ENCODE assay signal across 12 mouse cellular contexts in genomic region chr2:51082714-51083351, GRCm38 (mm10).
DNase-seq lines count a peak whose midpoint lies in the region; ATAC-seq and TF ChIP-seq lines count a peak whose summit lies in the region.
"Had no signal": no experiment of that assay in that cellular context is flagged by ENCODE, and none has a peak within 500 bp of the region (broad histone marks: within the 10 kb centered on the region; RNA-seq: fewer than 3 reads in every experiment).

No protein-coding gene starts in this region.

- no peak for TF ChIP-seq CTCF in lung, postnatal 0 days (IDR thresholded peaks at IDR 0.05)
- TF ChIP-seq CTCF in olfactory bulb, adult 2 months (IDR thresholded peaks at IDR 0.05; ENCODE audit: insufficient read depth, low read depth, low read length), result no peak

- H3K4me1 ChIP-seq in lung, postnatal 0 days (ENCODE audit: insufficient read depth, low read depth, low read length), result no peaks in the 10 kb centered on the region
- peaks cover 29% of the 10 kb centered on the region for H3K4me1 ChIP-seq in forebrain, embryonic 16.5 days (replicated peaks; ENCODE audit: control insufficient read depth, insufficient read depth, low read length)
- peaks cover under 1% of the 10 kb centered on the region; the same call in 1 of the 2 replicates for H3K4me1 ChIP-seq in olfactory bulb, adult 2 months (ENCODE audit: control insufficient read depth, insufficient read depth, low read length)
- H3K4me1 ChIP-seq in kidney, embryonic 15.5 days, result peaks cover 5% of the 10 kb centered on the region; the same call in 1 of the 2 replicates

- H3K4me2 ChIP-seq in lung, postnatal 0 days (replicated peaks; ENCODE audit: low read depth, low read length), result no peak overlapping the region
- H3K4me2 ChIP-seq in forebrain, embryonic 16.5 days (ENCODE audit: low read length), result no peak overlapping the region
- no peak overlapping the region for H3K4me2 ChIP-seq in kidney, embryonic 15.5 days
- H3K4me2 ChIP-seq: embryonic facial prominence, embryonic 12.5 days had no signal

- DNase-seq in lung, postnatal 10 days, result peak; percentile 16
- DNase-seq in lung, postnatal 0 days (ENCODE audit: low spot score), result no peak
- peak; percentile 22 to 27 for DNase-seq in layer of hippocampus, postnatal 36 days
- DNase-seq in adrenal gland, postnatal 25 days, result no peak
- DNase-seq: adrenal gland, adult 8-10 months; gastrocnemius, postnatal 25 days had no signal

- no peaks in the 10 kb centered on the region for H3K27me3 ChIP-seq in lung, postnatal 0 days (replicated peaks; ENCODE audit: insufficient read depth, low read length)
- H3K27me3 ChIP-seq in forebrain, embryonic 16.5 days (replicated peaks; ENCODE audit: control insufficient read depth, insufficient read depth, low read length), result no peaks in the 10 kb centered on the region
- H3K27me3 ChIP-seq in kidney, embryonic 15.5 days, result no peaks in the 10 kb centered on the region
- H3K27me3 ChIP-seq: embryonic facial prominence, embryonic 12.5 days had no signal

- no peak overlapping the region for H3K27ac ChIP-seq in lung, postnatal 0 days (ENCODE audit: low read length)
- peak overlapping the region; percentile 49 for H3K27ac ChIP-seq in forebrain, embryonic 16.5 days (ENCODE audit: low read length)
- H3K27ac ChIP-seq in olfactory bulb, adult 2 months (ENCODE audit: insufficient read depth, low read depth, low read length), result 0 out of 2 replicates have a peak overlapping the region, but pooled peaks have one; percentile 34
- H3K27ac ChIP-seq in kidney, embryonic 15.5 days, result no peak overlapping the region
- H3K27ac ChIP-seq: embryonic facial prominence, embryonic 12.5 days; macrophage had no signal

- H3K9me3 ChIP-seq in lung, postnatal 0 days (ENCODE audit: low read length), result no peaks in the 10 kb centered on the region
- H3K9me3 ChIP-seq in forebrain, embryonic 16.5 days (ENCODE audit: control insufficient read depth, low read length), result no peaks in the 10 kb centered on the region
- no peaks in the 10 kb centered on the region for H3K9me3 ChIP-seq in kidney, embryonic 15.5 days (replicated peaks)
- H3K9me3 ChIP-seq: embryonic facial prominence, embryonic 12.5 days had no signal

- no peak overlapping the region for H3K4me3 ChIP-seq in lung, postnatal 0 days (ENCODE audit: low read depth, low read length)
- H3K4me3 ChIP-seq in forebrain, embryonic 16.5 days (replicated peaks; ENCODE audit: low read length), result no peak overlapping the region
- no peak overlapping the region for H3K4me3 ChIP-seq in olfactory bulb, adult 2 months (ENCODE audit: insufficient read depth, low read depth, low read length)
- no peak overlapping the region for H3K4me3 ChIP-seq in kidney, embryonic 15.5 days (replicated peaks)
- H3K4me3 ChIP-seq: embryonic facial prominence, embryonic 12.5 days had no signal

- no peak overlapping the region for H3K9ac ChIP-seq in lung, postnatal 0 days (replicated peaks; ENCODE audit: low read depth)
- no peak overlapping the region for H3K9ac ChIP-seq in forebrain, embryonic 16.5 days (replicated peaks; ENCODE audit: low read depth, low read length)
- H3K9ac ChIP-seq in kidney, embryonic 15.5 days, result no peak overlapping the region
- H3K9ac ChIP-seq: embryonic facial prominence, embryonic 12.5 days had no signal

- no peak for TF ChIP-seq EP300 in lung, postnatal 0 days (IDR thresholded peaks at IDR 0.05)

- ATAC-seq in lung, postnatal 0 days, result no peak
- ATAC-seq in forebrain, embryonic 16.5 days, result peak; percentile 76
- ATAC-seq in kidney, embryonic 15.5 days (replicated peaks; ENCODE audit: low FRiP score), result no peak
- no peak for ATAC-seq in CD4-positive, CD25-positive, alpha-beta regulatory T cell, adult 4 months

- 76% methylated on average over 13 of the region's 13 CpGs for WGBS in lung, postnatal 0 days
- 13% methylated on average over 13 of the region's 13 CpGs for WGBS in forebrain, embryonic 16.5 days
- WGBS in olfactory bulb, adult 2 months, result 65% methylated on average over 13 of the region's 13 CpGs
- WGBS in kidney, embryonic 15.5 days, result 74% methylated on average over 13 of the region's 13 CpGs

- H3K36me3 ChIP-seq in lung, postnatal 0 days (ENCODE audit: insufficient read depth, low read length), result no peaks in the 10 kb centered on the region
- no peaks in the 10 kb centered on the region for H3K36me3 ChIP-seq in forebrain, embryonic 16.5 days (ENCODE audit: control insufficient read depth, insufficient read depth)
- no peaks in the 10 kb centered on the region for H3K36me3 ChIP-seq in kidney, embryonic 15.5 days
- H3K36me3 ChIP-seq: embryonic facial prominence, embryonic 12.5 days had no signal

- no peak for TF ChIP-seq POLR2A in olfactory bulb, adult 2 months (IDR thresholded peaks at IDR 0.05; ENCODE audit: insufficient read depth, low read depth, low read length)

Comparison
In these comparisons a context has a peak if more than half of its experiments do, and no peak if none do; other contexts are left out.
1. DNase-seq: peak in lung, postnatal 10 days (single experiment) and layer of hippocampus, postnatal 36 days (2 of 2); none in lung, postnatal 0 days (single experiment) and adrenal gland, postnatal 25 days (single experiment).
2. H3K27ac ChIP-seq: peak in forebrain, embryonic 16.5 days (single experiment) and olfactory bulb, adult 2 months (single experiment); none in lung, postnatal 0 days (single experiment) and kidney, embryonic 15.5 days (single experiment).